8 mouse cellular contexts compared by ENCODE assay signal in the genomic region with DNA sequence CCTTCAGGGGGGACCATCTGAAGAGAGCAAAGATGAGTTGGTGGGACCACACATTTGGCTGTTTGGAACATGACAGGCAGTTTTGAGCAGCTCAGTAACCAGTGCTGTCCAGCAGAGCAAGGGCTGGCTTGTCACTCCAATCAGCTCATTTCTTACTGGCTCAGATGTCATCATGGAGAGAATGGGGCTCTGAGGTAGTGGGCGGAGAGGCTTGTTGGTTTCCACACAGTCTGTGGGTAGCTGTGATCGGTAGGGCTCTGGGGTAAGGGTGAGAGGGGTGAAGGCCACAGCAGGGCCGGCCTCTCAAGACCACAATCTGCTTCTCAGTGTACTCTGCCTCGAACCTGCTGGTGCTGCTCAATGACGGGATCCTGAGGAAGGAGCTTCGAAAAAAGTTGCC. TPM values are rescaled to one million over a fixed set of nuclear protein-coding genes. Genes with fewer than 3 reads are reported as not detected.
A peak's percentile ranks its signal among the peaks of the same experiment; 100 is the strongest.
DNase-seq lines count a peak whose midpoint lies in the region; ATAC-seq and TF ChIP-seq lines count a peak whose summit lies in the region.

No protein-coding gene starts in this region.

- no peak for ATAC-seq in erythroblast, adult 5-6 weeks (replicated peaks; ENCODE audit: low FRiP score, poor library complexity, severe bottlenecking)
- ATAC-seq in forebrain, embryonic 12.5 days (ENCODE audit: low FRiP score) = no peak
- ATAC-seq in liver, embryonic 12.5 days = no peak

- H3K4me3 ChIP-seq in erythroblast, embryonic 14.5 days (replicated peaks) = peak overlapping the region; percentile 81
- H3K4me3 ChIP-seq in C2C12 (ENCODE audit: insufficient read depth, poor library complexity, severe bottlenecking) = peak overlapping the region; percentile 99
- H3K4me3 ChIP-seq in forebrain, embryonic 12.5 days (replicated peaks) = peak overlapping the region; percentile 72
- peak overlapping the region; percentile 90 for H3K4me3 ChIP-seq in liver, embryonic 12.5 days
- no peak overlapping the region for H3K4me3 ChIP-seq in thymus, adult 2 months (ENCODE audit: control insufficient read depth, insufficient read depth, low read length)

- H3K27me3 ChIP-seq in erythroblast, embryonic 14.5 days (ENCODE audit: control insufficient read depth) = peaks cover 26% of the 10 kb centered on the region
- H3K27me3 ChIP-seq in C2C12 (ENCODE audit: control insufficient read depth, insufficient read depth, insufficient read length) = no peaks in the 10 kb centered on the region
- H3K27me3 ChIP-seq in forebrain, embryonic 12.5 days = peaks cover 10% of the 10 kb centered on the region
- H3K27me3 ChIP-seq in liver, embryonic 12.5 days (replicated peaks) = peaks cover 26% of the 10 kb centered on the region
- H3K27me3 ChIP-seq in thymus, adult 2 months (ENCODE audit: control insufficient read depth, insufficient read depth, low read length) = no peaks in the 10 kb centered on the region

- H3K4me1 ChIP-seq in erythroblast, embryonic 14.5 days (ENCODE audit: control insufficient read depth) = peaks cover 27% of the 10 kb centered on the region
- H3K4me1 ChIP-seq in forebrain, embryonic 12.5 days = peaks cover 44% of the 10 kb centered on the region
- H3K4me1 ChIP-seq in liver, embryonic 12.5 days = peaks cover 26% of the 10 kb centered on the region
- H3K4me1 ChIP-seq in thymus, adult 2 months (replicated peaks; ENCODE audit: control insufficient read depth, insufficient read depth, low read length) = peaks cover 43% of the 10 kb centered on the region

- DNase-seq in right cerebral cortex, postnatal 25 days = no peak
- no peak for DNase-seq in retina, postnatal 1 day
- DNase-seq in thymus, adult 2 months = no peak

- 86% methylated on average over 6 of the region's 6 CpGs for WGBS in forebrain, embryonic 12.5 days
- 72% methylated on average over 6 of the region's 6 CpGs for WGBS in liver, embryonic 12.5 days (ENCODE audit: insufficient replicate concordance)
- 85% methylated on average over 6 of the region's 6 CpGs for WGBS in thymus, adult 2 months

- peak overlapping the region; percentile 74 for H3K9ac ChIP-seq in forebrain, embryonic 12.5 days
- H3K9ac ChIP-seq in liver, embryonic 12.5 days = peak overlapping the region; percentile 88

- H3K9me3 ChIP-seq in erythroblast, embryonic 14.5 days (ENCODE audit: control insufficient read depth, low read length) = no peaks in the 10 kb centered on the region
- no peaks in the 10 kb centered on the region for H3K9me3 ChIP-seq in forebrain, embryonic 12.5 days
- H3K9me3 ChIP-seq in liver, embryonic 12.5 days (replicated peaks) = no peaks in the 10 kb centered on the region

- H3ac ChIP-seq in C2C12 (ENCODE audit: control insufficient read depth, insufficient read length, low read depth) = peak overlapping the region; percentile 54

- TF ChIP-seq POLR2A in thymus, adult 2 months (IDR thresholded peaks at IDR 0.05; ENCODE audit: control insufficient read depth, extremely low read depth, insufficient read depth, low read length, poor library complexity) = no peak

- TF ChIP-seq CTCF in C2C12 (IDR thresholded peaks at IDR 0.05; ENCODE audit: control insufficient read depth, insufficient read depth, insufficient read length) = no peak
- no peak for TF ChIP-seq CTCF in thymus, adult 2 months (IDR thresholded peaks at IDR 0.05; ENCODE audit: borderline replicate concordance, control insufficient read depth, extremely low read depth, insufficient read depth, low read length, poor library complexity)

- peaks cover 48% of the 10 kb centered on the region for H3K36me3 ChIP-seq in erythroblast, embryonic 14.5 days (ENCODE audit: control insufficient read depth)
- peaks cover 20% of the 10 kb centered on the region for H3K36me3 ChIP-seq in C2C12 (ENCODE audit: control insufficient read depth, insufficient read depth)
- peaks cover 37% of the 10 kb centered on the region for H3K36me3 ChIP-seq in forebrain, embryonic 12.5 days (replicated peaks)
- H3K36me3 ChIP-seq in liver, embryonic 12.5 days = peaks cover 44% of the 10 kb centered on the region
- peaks cover 29% of the 10 kb centered on the region for H3K36me3 ChIP-seq in thymus, adult 2 months (ENCODE audit: control insufficient read depth, insufficient read depth, low read length)

- H3K79me2 ChIP-seq in C2C12 (ENCODE audit: control insufficient read depth, insufficient read depth) = peaks cover 20% of the 10 kb centered on the region

- H3K27ac ChIP-seq in forebrain, embryonic 12.5 days = no peak overlapping the region
- peak overlapping the region; percentile 87; the same call in 1 of the 2 replicates for H3K27ac ChIP-seq in liver, embryonic 12.5 days
- no peak overlapping the region for H3K27ac ChIP-seq in thymus, adult 2 months (ENCODE audit: control insufficient read depth, insufficient read depth, low read length)

- H3K79me3 ChIP-seq in C2C12 (ENCODE audit: low read depth) = peaks cover 2% of the 10 kb centered on the region

- peak overlapping the region; percentile 94 for H3K4me2 ChIP-seq in forebrain, embryonic 12.5 days
- peak overlapping the region; percentile 97 for H3K4me2 ChIP-seq in liver, embryonic 12.5 days

TF ChIP-seq in C2C12, 6 proteins besides CTCF, POLR2A, EP300 and RAD21:
- TF ChIP-seq FOSL1 (IDR thresholded peaks at IDR 0.05; ENCODE audit: insufficient read depth, low read length, poor library complexity, severe bottlenecking) (no peak), CEBPB (IDR thresholded peaks at IDR 0.05; ENCODE audit: low read depth) (no peak), MYOG (IDR thresholded peaks at IDR 0.05; ENCODE audit: control insufficient read depth, extremely low read depth, insufficient read length) (no peak), USF1 (IDR thresholded peaks at IDR 0.05; ENCODE audit: low read depth) (no peak), MAX (IDR thresholded peaks at IDR 0.05) (no peak), MYOD1 (IDR thresholded peaks at IDR 0.05; ENCODE audit: control insufficient read depth, insufficient read length, low read depth) (no peak)

RNA-seq across cellular contexts. Expression of a gene that starts 1.6 kb away (rescaled TPM):
- 0.03 TPM in 1 of 2 replicates, not detected in the other for polyA plus RNA-seq in erythroblast, embryonic 14.5 days (2012)
- total RNA-seq in erythroblast, adult 5-6 weeks (2015; ENCODE audit: low replicate concordance) = 4.2 TPM in 1 of 2 replicates, not detected in the other
- not detected in 2 replicates for total RNA-seq in erythroblast, adult 5-6 weeks (2017; ENCODE audit: low replicate concordance)
- polyA plus RNA-seq in C2C12 (2012; fragmentation: generic; extraction: Trizol) = 0.13 TPM
- polyA plus RNA-seq in forebrain, embryonic 12.5 days (2016; fragmentation: Nextera tagmentation; extraction: Ambion mirVana) = 5.3 and 5.5 TPM in 2 replicates
- 1.8 and 2.0 TPM in 2 replicates for polyA plus RNA-seq in liver, embryonic 12.5 days (2016; fragmentation: Nextera tagmentation; extraction: Ambion mirVana)
- polyA plus RNA-seq in thymus, adult 2 months (2012; rRNA removed) = 10.4 and 13.9 TPM in 2 replicates

RNA-seq across cellular contexts. Expression of a gene that starts 1.8 kb away (rescaled TPM):
- 2.6 and 3.5 TPM in 2 replicates for polyA plus RNA-seq in erythroblast, embryonic 14.5 days (2012)
- 0.38 and 2.3 TPM in 2 replicates for total RNA-seq in erythroblast, adult 5-6 weeks (2015; ENCODE audit: low replicate concordance)
- 3.7 and 6.6 TPM in 2 replicates for total RNA-seq in erythroblast, adult 5-6 weeks (2017; ENCODE audit: low replicate concordance)
- polyA plus RNA-seq in C2C12 (2012; fragmentation: generic; extraction: Trizol) = 21.0 TPM
- 22.8 and 24.2 TPM in 2 replicates for polyA plus RNA-seq in forebrain, embryonic 12.5 days (2016; fragmentation: Nextera tagmentation; extraction: Ambion mirVana)
- 20.1 and 21.2 TPM in 2 replicates for polyA plus RNA-seq in liver, embryonic 12.5 days (2016; fragmentation: Nextera tagmentation; extraction: Ambion mirVana)
- polyA plus RNA-seq in thymus, adult 2 months (2012; rRNA removed) = 76.1 and 78.0 TPM in 2 replicates

RNA-seq across cellular contexts. Expression of a gene that starts 6.0 kb away (rescaled TPM):
- 0.23 and 0.41 TPM in 2 replicates for polyA plus RNA-seq in erythroblast, embryonic 14.5 days (2012)
- not detected in 2 replicates for total RNA-seq in erythroblast, adult 5-6 weeks (2015; ENCODE audit: low replicate concordance)
- total RNA-seq in erythroblast, adult 5-6 weeks (2017; ENCODE audit: low replicate concordance) = 0.70 and 4.0 TPM in 2 replicates
- polyA plus RNA-seq in C2C12 (2012; fragmentation: generic; extraction: Trizol) = 0.73 TPM
- 5.6 and 6.8 TPM in 2 replicates for polyA plus RNA-seq in forebrain, embryonic 12.5 days (2016; fragmentation: Nextera tagmentation; extraction: Ambion mirVana)
- polyA plus RNA-seq in liver, embryonic 12.5 days (2016; fragmentation: Nextera tagmentation; extraction: Ambion mirVana) = 1.1 and 1.4 TPM in 2 replicates
- 6.4 and 9.0 TPM in 2 replicates for polyA plus RNA-seq in thymus, adult 2 months (2012; rRNA removed)

RNA-seq across cellular contexts. Expression of a gene that starts 24.8 kb away (rescaled TPM):
- 0.03 TPM in 1 of 2 replicates, not detected in the other for polyA plus RNA-seq in erythroblast, embryonic 14.5 days (2012)
- not detected in 2 replicates for total RNA-seq in erythroblast, adult 5-6 weeks (2015; ENCODE audit: low replicate concordance)
- not detected in 2 replicates for total RNA-seq in erythroblast, adult 5-6 weeks (2017; ENCODE audit: low replicate concordance)
- 18.8 TPM for polyA plus RNA-seq in C2C12 (2012; fragmentation: generic; extraction: Trizol)
- 83.2 and 83.5 TPM in 2 replicates for polyA plus RNA-seq in forebrain, embryonic 12.5 days (2016; fragmentation: Nextera tagmentation; extraction: Ambion mirVana)
- polyA plus RNA-seq in liver, embryonic 12.5 days (2016; fragmentation: Nextera tagmentation; extraction: Ambion mirVana) = 4.6 and 4.7 TPM in 2 replicates
- polyA plus RNA-seq in thymus, adult 2 months (2012; rRNA removed) = 10.6 and 11.4 TPM in 2 replicates

RNA-seq across cellular contexts. Expression of a gene that starts 57.5 kb away (rescaled TPM):
- polyA plus RNA-seq in erythroblast, embryonic 14.5 days (2012) = 0.36 and 0.45 TPM in 2 replicates
- total RNA-seq in erythroblast, adult 5-6 weeks (2015; ENCODE audit: low replicate concordance) = 0.19 and 0.63 TPM in 2 replicates
- total RNA-seq in erythroblast, adult 5-6 weeks (2017; ENCODE audit: low replicate concordance) = 1.3 and 1.5 TPM in 2 replicates
- 2.1 TPM for polyA plus RNA-seq in C2C12 (2012; fragmentation: generic; extraction: Trizol)
- polyA plus RNA-seq in forebrain, embryonic 12.5 days (2016; fragmentation: Nextera tagmentation; extraction: Ambion mirVana) = 29.1 and 31.2 TPM in 2 replicates
- polyA plus RNA-seq in liver, embryonic 12.5 days (2016; fragmentation: Nextera tagmentation; extraction: Ambion mirVana) = 14.1 and 14.5 TPM in 2 replicates
- 16.2 and 19.6 TPM in 2 replicates for polyA plus RNA-seq in thymus, adult 2 months (2012; rRNA removed)
